Mouse (Mus musculus) left cerebral cortex, postnatal 4 days (tissue): ENCODE data around the gene Adamtsl4. TPM values are rescaled to one million over a fixed set of nuclear protein-coding genes. Genes with fewer than 3 reads are reported as not detected.
"Not testable (repeated sequence)": the region's sequence is repeated elsewhere in the genome, so short reads cannot be mapped to it uniquely, and the experiment has no call there.

Experiments used
- DNase-seq: peaks from one replicate; pipeline ENCODE4 v3.0.0-alpha.2; 2022
- intact Hi-C: fragments of 180-260 bp; cut with DNase I; formaldehyde crosslinking; loops from one replicate; pipeline ENCODE4 v1.15.1; 2025
- total RNA-seq, 2 experiments: library from RNA; stranded (reverse); gene quantifications; 2 replicates each; pipeline ENCODE4 v1.2.3; 2021

The Adamtsl4 gene
- total RNA-seq, 2 experiments from 2014 or later: 1.4 to 1.9 TPM

DNA sequence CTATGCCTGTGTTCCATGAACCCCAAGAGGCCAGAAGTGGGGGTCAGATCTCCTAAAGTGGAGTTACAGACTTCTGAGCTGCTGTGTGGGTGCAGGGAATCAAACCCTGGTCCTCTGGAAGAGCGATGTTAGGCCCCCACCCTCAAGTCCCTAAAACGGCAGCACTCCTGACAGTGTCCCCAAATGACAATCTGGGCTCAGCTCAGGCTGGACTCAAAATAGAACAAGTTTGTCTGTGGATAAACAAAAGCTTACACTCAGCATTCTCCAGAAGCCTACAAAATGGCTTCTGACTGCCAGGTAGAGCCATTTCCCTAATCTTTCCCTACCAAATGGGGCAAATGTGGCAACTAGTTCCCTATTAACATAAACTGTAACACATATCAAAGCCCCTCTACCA is 13.4 kb upstream of the Adamtsl4 start:
- intact Hi-C loops: no loop called here
- no peak for DNase-seq

GRCm38 (mm10) chr3:95700233-95700681 is 12.5 kb upstream of the Adamtsl4 start:
- DNase-seq: peak; percentile 58
- intact Hi-C loops: no loop called here

DNA sequence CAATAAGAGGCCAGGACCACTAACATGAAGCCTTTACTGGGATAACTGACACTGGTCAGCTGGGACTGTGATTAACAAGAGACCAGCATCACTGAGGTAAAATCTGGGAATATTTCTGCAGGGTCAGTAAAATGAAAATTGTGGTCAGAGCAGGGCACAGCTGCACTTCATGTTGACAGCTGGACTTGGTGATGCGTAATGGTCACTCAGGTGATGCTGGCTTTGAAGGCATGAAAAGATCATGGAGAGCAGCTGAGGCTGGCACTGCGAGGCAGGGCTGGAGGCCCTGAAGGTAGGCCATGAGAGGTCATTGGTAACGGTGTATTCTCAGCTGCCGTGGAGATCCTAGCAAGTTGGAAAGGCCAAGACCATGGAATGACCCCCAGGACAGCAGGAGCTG is 10.6 kb upstream of the Adamtsl4 start:
- no peak for DNase-seq
- intact Hi-C loops: no loop called here

DNA sequence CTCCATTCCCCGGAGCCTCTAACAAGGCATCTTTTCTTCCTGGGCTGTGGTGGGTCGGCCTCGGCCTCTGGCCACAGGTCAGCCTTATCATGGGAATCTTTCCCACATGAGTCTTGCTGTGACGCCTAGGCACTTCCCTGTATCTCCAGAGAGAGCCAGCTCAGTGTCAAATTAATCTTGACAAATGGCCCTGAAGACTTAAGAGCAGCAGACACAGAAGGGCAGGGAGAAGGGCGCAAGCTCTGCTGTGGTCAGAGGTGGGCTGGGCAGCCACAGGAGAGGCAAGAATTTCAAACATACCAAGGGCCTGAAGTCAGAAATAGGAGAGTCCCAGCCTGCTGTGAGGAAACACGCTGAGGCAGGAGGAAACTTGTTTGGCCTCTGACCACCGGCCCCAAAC is 8.6 kb upstream of the Adamtsl4 start:
- intact Hi-C loops: no loop called here

DNA sequence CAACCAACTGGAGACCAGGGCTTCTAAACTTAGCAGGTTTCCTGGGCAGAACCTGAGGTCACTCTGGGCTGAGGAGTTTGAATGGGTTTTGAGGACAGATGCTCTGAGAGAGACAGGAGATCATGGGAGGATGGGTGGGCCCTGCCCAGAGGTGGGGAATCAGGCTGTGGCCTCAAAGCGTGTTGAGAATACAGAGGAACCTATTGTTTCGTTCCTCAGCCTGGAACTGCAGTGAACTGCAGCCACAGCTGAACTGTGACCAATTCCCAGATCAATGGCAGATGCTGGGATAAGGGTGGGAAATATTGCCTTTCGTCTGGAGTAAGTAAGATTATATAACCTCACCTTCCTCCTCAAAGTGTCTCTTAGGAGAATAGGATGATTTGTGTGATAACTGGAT is 8.1 kb upstream of the Adamtsl4 start:
- intact Hi-C loops: no loop called here
- DNase-seq: no peak

More for the DNA sequence above, 8.6 kb upstream of the Adamtsl4 start:
- no peak for DNase-seq

DNA sequence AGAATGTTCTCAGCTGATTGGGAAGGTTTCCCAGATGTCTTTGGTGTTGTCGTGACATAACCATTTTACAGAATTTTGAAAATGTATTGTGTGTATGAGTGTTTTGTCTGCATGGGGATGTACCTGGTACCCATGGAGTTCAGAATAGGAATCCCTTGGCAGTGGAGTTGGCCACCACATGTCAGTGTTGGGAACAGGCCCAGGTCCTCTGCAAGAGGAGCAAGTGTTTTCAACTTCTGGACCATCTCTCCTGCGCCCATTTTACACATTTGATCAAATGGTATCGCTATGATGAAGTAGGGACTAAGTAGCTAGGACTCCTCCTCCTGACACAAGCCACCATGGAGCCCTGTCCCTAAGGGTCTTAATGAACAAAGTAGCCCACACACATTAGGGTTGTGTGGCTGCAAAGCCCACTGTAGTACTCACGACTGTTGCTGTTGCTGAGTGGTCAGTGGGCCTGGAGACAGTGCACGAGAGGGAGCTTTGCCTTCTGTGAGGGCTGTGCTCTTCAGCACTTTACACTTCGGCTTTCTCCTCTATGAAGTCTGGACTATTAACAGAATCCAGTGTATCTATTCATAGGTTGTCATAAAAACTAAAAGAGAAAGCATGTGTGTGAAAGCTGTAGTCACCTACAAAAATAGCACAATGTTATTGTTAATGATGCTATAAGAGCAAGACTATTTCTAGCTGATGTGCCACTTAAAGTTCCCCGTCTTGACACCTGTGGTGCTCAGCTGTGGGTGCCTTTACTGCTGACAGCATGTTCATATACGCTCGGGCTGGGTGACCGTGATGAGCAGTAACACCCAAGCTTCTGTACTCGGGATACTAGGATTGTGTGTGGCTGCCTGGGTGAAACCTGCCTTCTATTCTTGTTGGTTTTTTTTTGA is 7.3 kb upstream of the Adamtsl4 start:
- DNase-seq: no peak
- intact Hi-C loops: no loop called here

GRCm38 (mm10) chr3:95693821-95694807 is 6.4 kb upstream of the Adamtsl4 start:
- intact Hi-C loops: no loop called here
- no peak for DNase-seq

GRCm38 (mm10) chr3:95692677-95693076 is 5.0 kb upstream of the Adamtsl4 start:
- no peak for DNase-seq
- intact Hi-C loops: no loop called here

DNA sequence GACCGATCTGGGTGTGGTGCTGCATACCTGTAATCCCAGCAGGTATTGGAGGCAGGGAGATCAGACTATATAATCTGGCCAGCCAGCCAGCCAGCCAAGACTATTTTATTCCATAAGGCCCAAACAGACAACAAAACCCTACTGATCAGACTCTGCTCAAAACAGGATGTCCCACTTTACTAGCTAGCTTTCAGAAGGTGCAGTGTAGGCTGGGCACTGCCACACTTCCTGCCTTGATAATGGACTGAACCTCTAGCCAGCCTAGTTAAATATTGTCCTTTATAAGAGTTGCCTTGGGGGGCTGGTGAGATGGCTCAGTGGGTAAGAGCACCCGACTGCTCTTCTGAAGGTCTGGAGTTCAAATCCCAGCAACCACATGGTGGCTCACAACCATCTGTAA is 2.8 kb upstream of the Adamtsl4 start:
- intact Hi-C loops, DNase-seq: not testable (repeated sequence)

DNA sequence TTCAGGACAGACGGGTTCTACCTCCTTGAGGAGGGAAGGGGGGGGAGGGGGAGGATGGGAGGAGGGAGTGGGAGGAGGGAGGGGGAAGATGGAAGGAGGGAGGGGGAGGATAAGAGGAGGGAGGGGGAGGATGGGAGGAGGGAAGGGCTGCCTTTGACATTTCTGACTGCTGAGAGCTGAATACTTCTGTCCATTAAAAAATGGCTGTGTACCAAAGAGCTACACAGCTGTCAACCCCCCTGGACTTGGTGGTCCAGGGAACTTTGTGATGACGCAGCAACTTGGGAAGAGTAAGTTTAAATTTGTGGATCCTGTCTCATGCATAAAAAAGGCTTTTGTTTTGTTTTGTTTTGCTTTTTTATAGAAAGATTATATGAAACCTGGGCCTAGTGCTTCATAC is 2.2 kb upstream of the Adamtsl4 start:
- no peak for DNase-seq
- intact Hi-C loops: no loop called here

DNA sequence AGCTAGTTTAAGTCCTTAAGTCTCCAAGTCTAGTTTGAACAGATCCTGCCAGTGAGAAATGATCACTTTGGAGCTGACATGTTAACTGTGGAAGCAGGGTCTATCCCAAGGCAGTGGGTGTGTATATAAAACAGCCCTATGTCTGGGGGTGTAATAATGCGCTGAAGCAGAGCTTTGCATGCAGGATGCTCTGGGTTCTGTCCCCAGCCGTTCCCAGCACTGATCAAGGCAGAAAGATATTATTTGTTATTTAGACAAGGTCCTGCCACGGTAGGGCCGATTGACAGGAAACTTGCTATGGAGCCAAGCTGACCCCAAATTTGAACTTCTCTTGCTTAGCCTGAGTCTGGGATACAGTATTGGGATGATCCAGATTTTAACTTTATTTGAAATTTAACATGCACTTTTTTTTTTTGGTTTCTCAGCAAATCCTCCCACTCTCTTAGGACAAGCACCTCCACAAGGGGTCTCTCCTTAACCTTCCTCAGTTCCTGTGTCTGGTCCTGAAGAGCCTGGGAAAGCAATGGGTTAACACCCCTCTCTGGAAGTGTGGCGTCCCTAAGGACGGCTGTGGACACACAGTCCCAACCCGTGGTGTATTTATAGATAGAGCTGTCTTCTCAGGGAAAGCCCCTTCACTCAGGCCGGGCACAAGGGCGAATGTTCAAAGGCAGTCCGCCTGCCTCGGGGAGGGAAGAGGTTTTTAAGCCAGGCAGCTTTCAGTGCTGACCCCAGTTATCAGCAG is 1.6 kb upstream of the Adamtsl4 start:
- no peak for DNase-seq
- intact Hi-C loops: no loop called here

- intact Hi-C loops: no loop called here
Measured at GRCm38 (mm10) chr3:95687168-95687523, 571 bp downstream of the Adamtsl4 start.

DNA sequence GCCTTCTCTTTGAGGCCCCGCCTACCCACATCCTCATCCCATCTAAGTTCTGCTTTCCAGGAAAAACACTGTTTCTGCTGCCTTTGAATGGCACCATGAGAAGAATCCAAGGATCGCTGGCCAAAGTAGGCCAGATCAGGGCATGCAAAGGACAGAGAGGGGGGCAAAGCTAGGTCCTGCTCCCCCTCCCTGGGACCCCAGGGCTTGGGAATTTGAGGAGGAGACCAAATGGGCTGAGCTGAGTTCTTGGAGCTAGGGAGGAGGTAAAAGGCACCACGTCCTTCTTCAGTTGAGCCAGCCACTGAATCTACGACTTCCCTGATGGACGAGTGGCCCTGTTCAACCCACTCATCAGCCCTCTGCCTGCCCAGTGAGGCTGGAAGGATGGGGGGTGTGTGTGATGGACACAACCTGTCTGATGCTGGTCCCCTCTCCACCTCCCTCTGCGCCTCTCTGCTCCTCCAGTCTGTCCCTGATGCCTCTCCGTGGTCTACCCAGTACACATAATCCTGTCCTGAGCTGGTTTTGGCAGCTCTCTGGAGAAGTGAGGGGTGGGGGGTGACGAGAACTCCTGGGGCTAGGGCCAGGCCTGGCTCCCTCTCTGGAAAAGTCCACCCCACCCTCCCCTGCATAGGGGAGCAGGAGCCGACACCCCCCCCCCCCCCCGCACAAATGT is 1.1 kb downstream of the Adamtsl4 start:
- no peak for DNase-seq
- intact Hi-C loops: no loop called here

More at GRCm38 (mm10) chr3:95687168-95687523, 571 bp downstream of the Adamtsl4 start:
- DNase-seq: no peak

GRCm38 (mm10) chr3:95685701-95686100 is 2.0 kb downstream of the Adamtsl4 start:
- intact Hi-C loops: no loop called here
- DNase-seq: no peak

- intact Hi-C loops: no loop called here
Measured at GRCm38 (mm10) chr3:95685301-95685700, 2.4 kb downstream of the Adamtsl4 start.

GRCm38 (mm10) chr3:95684846-95685245 is 2.9 kb downstream of the Adamtsl4 start:
- no peak for DNase-seq
- intact Hi-C loops: no loop called here

More at GRCm38 (mm10) chr3:95685301-95685700, 2.4 kb downstream of the Adamtsl4 start:
- DNase-seq: no peak

DNA sequence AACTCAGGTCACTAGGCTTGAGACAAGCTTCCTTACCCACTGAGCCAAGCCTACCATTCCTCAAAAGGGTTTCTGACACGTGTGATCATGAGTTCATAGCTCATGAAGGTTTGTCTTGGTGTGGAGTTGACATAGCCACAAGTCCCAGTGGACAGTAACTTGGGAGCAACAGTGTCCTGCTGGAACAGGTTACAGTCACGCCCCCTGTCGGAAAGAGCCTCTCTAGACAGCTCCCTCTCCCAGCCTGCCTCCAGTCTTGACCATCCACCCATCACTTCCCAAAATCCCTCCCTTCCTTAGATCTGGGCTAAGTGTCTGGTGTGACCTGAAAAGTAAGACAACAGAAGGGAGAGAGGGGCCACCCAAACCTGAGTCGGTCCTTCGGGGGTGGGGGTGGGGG is 4.8 kb downstream of the Adamtsl4 start:
- intact Hi-C loops: no loop called here
- DNase-seq: no peak

GRCm38 (mm10) chr3:95681365-95681764 is 6.4 kb downstream of the Adamtsl4 start:
- DNase-seq: no peak
- intact Hi-C loops: no loop called here

- no peak for DNase-seq
- intact Hi-C loops: no loop called here
Measured at GRCm38 (mm10) chr3:95680673-95681072, 7.0 kb downstream of the Adamtsl4 start.

GRCm38 (mm10) chr3:95679551-95679950 is 8.2 kb downstream of the Adamtsl4 start:
- DNase-seq: no peak
- intact Hi-C loops: no loop called here
